Mouse (Mus musculus) E14TG2a.4 (cell line): ENCODE results near the gene Lgals9.

Experiments
- H3K27me3 ChIP-seq: 2 replicates; pipeline ENCODE4 v1.6.1; 2014; ENCODE audit warnings: low read length, control low read depth; ENCODE audit not compliant: insufficient read depth
- H3K36me3 ChIP-seq: 2 replicates; pipeline ENCODE4 v1.6.1; 2014; ENCODE audit warnings: low read length, control low read depth; ENCODE audit not compliant: insufficient read depth
- H3K4me1 ChIP-seq: replicated peaks from 2 replicates; pipeline ENCODE4 v1.6.1; 2014; ENCODE audit warnings: low read depth, low read length, control low read depth
- H3K4me3 ChIP-seq: replicated peaks from 2 replicates; pipeline ENCODE4 v1.5.1; 2014; ENCODE audit warnings: mild to moderate bottlenecking, low read length
- H3K9me3 ChIP-seq: 2 replicates; pipeline ENCODE4 v1.6.1; 2014; ENCODE audit warnings: low read length, control low read depth
- CTCF ChIP-seq: conservative IDR thresholded peaks from 2 replicates; pipeline ENCODE4 v1.5.1; 2014; ENCODE audit warnings: low read length
- NANOG ChIP-seq: IDR thresholded peaks from 2 replicates; pipeline ENCODE4 v1.6.1; 2014; ENCODE audit warnings: borderline replicate concordance, low read length, mixed read lengths
- POU5F1 ChIP-seq: IDR thresholded peaks from 2 replicates; pipeline ENCODE4 v1.6.1; 2014; ENCODE audit warnings: low read length, borderline replicate concordance

The Lgals9 gene

DNA sequence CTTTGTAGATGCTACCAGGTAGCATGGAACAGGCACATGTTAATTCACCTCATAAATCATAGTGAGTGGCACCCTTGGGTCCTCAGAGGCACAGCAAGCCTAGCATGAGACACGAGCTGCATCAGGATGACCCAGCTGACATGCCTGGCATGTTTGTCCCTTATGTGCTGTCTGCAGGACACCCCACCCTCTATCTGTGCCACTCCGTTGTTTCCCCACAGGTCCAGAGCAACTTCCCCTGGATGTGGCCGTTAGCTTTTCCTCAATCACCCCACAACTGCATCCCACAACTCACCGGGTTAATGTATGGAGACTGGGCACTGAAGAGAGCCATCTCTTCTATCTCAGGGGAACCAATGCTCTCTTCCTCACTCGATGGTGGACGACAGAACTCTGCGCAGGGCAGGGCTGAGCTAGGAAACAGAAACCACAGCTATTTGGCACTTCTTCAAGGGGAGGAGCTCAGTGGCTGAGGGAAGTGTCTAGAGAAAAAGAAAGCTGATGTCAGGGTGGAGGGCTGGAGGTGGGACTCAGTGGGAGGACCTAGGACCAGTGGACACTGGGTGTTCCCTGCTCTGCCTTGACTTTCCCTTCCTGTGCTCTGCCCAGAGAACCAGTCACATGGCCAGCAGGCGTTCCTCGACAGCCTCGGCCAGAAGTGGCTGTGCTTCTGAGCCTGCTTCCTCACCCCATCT is at the start of gene Lgals9:
Gene Lgals9, minus strand, starts transcription at position 464 of the 695 bp plus-strand sequence.
- TF ChIP-seq POU5F1 (no peak), CTCF (no peak), NANOG (no peak)
- Histone ChIP-seq H3K4me3 (no peak within 1 kb of the TSS), H3K36me3 (no peaks in the 10 kb centered on the region; the same call in 1 of the 2 replicates), H3K9me3 (peaks cover 19% of the 10 kb centered on the region), H3K4me1 (0 out of 2 replicates have a peak, but pooled peaks cover 5% of the 10 kb centered on the region), H3K27me3 (no peaks in the 10 kb centered on the region)

DNA sequence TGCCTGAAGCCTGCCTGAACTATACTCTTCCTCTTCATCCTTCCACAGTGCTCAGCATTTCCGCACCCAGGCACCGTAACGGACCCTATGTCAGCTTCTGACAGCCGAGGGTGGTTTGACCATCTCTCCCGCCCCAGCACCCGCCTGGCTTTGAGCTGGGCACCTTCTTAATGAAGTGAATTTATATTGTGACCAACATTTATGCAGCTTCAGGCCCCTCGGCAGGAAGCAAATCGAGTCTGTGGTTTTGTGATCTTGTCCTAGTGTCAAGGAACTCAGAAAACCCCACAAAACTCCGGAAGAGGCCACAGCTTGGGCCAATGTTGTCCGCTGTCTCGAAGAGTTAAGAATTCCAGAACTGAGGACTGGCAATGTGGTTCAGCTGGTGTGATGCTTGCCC is 48.9 kb upstream of the Lgals9 start:
- no peak overlapping the region for H3K4me3 ChIP-seq
- peaks cover 13% of the 10 kb centered on the region for H3K36me3 ChIP-seq
- no peaks in the 10 kb centered on the region for H3K9me3 ChIP-seq
- TF ChIP-seq NANOG (no peak), POU5F1 (no peak), CTCF (no peak)
- H3K4me1 ChIP-seq: peaks cover 33% of the 10 kb centered on the region
- H3K27me3 ChIP-seq: no peaks in the 10 kb centered on the region

DNA sequence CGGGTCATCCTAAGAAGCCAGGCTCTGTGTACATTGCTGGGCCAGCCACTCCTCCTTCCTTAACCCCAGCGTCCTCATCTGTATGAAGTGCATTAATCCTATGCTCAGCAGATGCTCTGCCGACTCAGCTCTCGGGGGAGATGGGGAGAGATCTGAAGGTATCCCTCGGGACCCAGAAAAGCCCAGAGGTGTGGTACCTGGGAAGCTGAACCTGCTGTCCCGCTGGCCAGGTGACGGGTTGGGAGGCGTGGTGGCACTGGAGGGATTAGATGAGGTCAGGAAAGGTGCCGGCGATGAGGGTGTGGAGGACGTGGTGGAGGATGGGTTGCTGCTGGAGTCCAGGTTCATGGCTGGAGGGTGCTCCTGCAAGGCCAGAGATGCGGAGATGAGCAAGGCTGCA is 48.3 kb upstream of the Lgals9 start:
- no peak overlapping the region for H3K4me3 ChIP-seq
- TF ChIP-seq CTCF (no peak), POU5F1 (no peak), NANOG (no peak)
- no peaks in the 10 kb centered on the region for H3K9me3 ChIP-seq
- peaks cover 13% of the 10 kb centered on the region for H3K36me3 ChIP-seq
- H3K27me3 ChIP-seq: no peaks in the 10 kb centered on the region
- peaks cover 35% of the 10 kb centered on the region for H3K4me1 ChIP-seq

DNA sequence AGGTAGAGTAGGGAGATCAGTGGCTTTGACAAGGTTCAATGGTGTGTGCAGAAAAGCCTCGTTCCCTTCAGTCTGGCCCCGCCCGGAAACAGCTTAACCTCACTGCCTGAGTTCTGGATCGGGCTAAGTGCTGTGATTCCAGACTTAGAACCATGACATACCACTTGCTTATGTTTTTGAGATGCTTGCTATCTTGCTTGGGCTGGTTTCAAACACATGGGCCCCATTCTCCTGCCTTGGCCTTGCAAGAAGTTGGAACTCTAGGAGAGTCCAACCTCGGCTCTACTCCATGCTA is 46.7 kb upstream of the Lgals9 start:
- Histone ChIP-seq H3K27me3 (no peaks in the 10 kb centered on the region), H3K9me3 (no peaks in the 10 kb centered on the region), H3K4me3 (peak overlapping the region; percentile 39; the same call in 1 of the 2 replicates), H3K4me1 (peaks cover 33% of the 10 kb centered on the region), H3K36me3 (peaks cover 24% of the 10 kb centered on the region)
- TF ChIP-seq NANOG: no peak
- TF ChIP-seq POU5F1: no peak
- no peak for TF ChIP-seq CTCF

DNA sequence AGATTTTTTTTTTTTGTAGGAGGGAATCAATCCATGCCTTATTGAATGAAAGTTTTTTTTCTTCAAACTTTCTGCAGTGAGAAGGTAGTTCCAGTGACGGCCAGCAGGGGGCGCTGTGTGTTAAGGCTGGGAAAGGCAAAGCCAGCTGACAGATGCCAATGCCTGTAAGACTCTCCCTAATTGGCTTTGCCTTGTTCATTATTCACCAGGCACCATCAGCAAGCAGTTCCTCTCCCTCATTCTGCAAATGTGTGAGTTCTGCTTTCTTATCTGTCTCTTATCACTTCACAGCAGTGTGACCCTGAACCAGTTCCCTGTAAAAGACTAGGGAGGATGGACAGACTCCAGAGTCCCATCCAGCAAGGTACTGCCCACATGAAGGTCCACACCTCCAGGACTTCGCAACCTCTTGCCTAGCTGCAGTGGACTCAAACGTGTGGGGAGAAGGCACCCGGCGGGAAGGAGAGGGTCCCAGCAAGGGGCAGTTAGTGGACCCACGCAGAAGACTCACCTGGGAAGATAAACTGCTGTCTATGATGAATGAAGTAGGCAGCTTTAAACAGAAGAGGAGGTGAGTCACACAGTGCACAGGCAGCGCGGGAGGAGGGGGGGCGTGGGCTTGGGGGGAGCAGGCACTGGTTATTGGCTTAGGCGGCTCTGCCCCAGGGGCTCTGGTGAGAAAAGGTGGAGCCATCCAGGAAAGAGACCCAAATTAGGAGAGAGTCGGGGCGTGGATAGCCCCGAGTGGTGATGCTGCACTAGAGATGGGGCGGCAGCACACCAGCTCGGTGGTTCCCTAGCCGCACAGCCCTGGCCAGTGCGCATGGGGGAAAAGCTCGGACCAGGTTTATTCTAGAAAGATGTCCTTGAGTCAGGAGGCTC is 46.1 kb upstream of the Lgals9 start:
- Histone ChIP-seq H3K4me1 (peaks cover 29% of the 10 kb centered on the region), H3K9me3 (no peaks in the 10 kb centered on the region), H3K27me3 (no peaks in the 10 kb centered on the region), H3K36me3 (peaks cover 24% of the 10 kb centered on the region), H3K4me3 (peak overlapping the region; percentile 39; the same call in 1 of the 2 replicates)
- TF ChIP-seq NANOG: no peak
- TF ChIP-seq CTCF: peak; percentile 94
- TF ChIP-seq POU5F1: no peak

DNA sequence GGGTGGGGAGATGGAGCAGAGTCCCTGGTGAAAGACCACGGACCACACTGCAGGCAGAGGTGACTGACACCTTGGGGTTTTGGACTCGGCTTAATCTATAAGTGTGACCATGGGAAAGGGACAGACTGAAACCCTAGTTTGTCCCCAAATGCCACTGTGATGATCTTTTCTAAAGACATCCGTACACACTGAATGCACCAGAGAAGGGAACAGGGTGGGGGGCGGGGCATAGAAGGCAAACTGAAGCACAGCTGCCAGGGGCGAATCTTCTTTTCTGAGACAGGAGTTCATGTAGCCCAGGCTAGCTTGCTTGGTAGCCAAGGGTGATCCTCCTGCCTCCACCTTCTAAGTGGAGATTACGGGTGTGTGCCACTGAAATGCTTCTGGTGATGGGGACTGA is 39.0 kb upstream of the Lgals9 start:
- Histone ChIP-seq H3K9me3 (no peaks in the 10 kb centered on the region), H3K27me3 (no peaks in the 10 kb centered on the region), H3K4me1 (peaks cover 42% of the 10 kb centered on the region), H3K36me3 (peaks cover 31% of the 10 kb centered on the region; the same call in 1 of the 2 replicates), H3K4me3 (no peak overlapping the region)
- TF ChIP-seq POU5F1 (no peak), CTCF (no peak), NANOG (no peak)

DNA sequence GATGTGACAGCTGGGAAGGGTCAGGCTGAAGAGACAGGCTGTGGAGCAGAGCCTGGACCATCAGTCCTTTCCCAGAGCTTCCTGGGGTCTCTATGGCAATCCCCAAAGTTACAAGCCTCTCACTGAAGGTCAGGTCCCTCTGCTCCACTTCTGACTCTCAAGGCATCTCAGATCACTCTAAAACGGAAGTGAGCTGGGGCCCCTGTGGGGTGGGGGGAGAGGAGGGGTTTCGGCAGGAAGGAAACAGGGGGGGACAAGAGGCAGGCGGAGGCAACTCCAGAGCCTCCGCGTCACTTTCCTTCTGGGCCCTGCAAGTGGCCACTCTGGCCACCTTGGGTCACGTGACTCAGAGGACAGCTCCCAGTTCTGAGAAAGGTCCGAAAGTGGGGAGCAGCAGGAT is 38.6 kb upstream of the Lgals9 start:
- Histone ChIP-seq H3K27me3 (no peaks in the 10 kb centered on the region), H3K4me3 (no peak overlapping the region), H3K9me3 (no peaks in the 10 kb centered on the region), H3K36me3 (peaks cover 33% of the 10 kb centered on the region; the same call in 1 of the 2 replicates), H3K4me1 (peaks cover 43% of the 10 kb centered on the region)
- TF ChIP-seq POU5F1: no peak
- no peak for TF ChIP-seq CTCF
- no peak for TF ChIP-seq NANOG

DNA sequence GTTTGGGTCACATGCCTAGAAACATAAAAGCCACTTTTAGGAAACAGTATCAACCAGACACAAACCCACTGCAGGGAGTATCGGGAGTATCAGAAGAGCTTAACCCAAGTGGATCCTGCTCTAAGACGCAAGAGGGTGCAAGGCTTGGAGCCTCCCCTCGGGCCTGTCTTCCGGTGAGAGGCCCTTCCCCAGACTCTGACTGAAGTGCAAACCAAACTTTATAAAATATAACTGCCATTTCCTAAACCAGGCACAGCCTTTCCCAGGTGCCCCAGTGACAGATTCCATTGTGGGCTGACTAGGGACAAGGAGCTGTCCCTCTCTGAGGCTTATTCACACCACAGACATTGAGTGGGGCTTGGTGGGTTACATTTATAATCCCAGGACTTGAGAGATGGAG is 38.1 kb upstream of the Lgals9 start:
- Histone ChIP-seq H3K36me3 (peaks cover 35% of the 10 kb centered on the region; the same call in 1 of the 2 replicates), H3K27me3 (no peaks in the 10 kb centered on the region), H3K4me1 (peaks cover 48% of the 10 kb centered on the region), H3K9me3 (no peaks in the 10 kb centered on the region), H3K4me3 (no peak overlapping the region)
- TF ChIP-seq NANOG (no peak), POU5F1 (no peak), CTCF (no peak)
